Mouse (Mus musculus): ENCODE measurements around the gene Abi1.

- TF ChIP-seq POLR2A (IDR thresholded peaks at IDR 0.05; ENCODE audit: borderline replicate concordance, low read depth, low read length), result no peak
- no peak for TF ChIP-seq CTCF (IDR thresholded peaks at IDR 0.05; ENCODE audit: low read depth, low read length)
Observed at GRCm38 (mm10) chr2:23071406-23071805, 31.4 kb upstream of the Abi1 start.
